Mouse (Mus musculus): ENCODE data around the gene Tec. TPM values are rescaled to one million over a fixed set of nuclear protein-coding genes. Genes with fewer than 3 reads are reported as not detected.

Tec gene
- polyA plus RNA-seq, 1 experiment: not detected

DNA sequence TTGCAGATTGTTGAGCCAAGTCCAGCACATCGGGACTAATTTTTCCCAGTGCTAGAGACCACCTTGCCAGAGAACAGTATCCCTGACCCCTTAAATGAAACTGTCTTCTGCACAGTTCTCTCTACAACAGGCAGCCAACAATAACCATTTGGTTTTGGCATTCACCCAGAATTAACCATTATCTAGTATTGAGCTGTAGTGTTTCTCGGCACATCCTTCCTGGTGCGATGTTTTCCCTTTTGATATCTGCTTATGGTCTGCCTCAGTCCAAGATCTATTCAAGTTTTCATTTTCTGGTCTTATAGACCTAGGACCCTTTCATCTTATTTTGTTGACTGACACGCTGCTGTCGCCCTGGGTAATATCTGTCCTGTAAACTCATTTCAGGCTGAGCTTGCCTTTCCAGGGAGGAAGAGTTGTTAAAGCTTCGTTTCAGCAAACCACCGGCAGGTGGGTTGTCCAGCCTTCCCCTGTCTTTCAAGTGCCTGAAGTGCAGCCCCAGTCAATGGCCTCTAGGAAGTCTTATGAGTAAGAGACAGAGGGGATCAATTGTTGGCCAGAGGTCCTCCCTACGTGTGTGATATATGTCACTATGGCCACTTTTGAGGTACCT, 40.1 kb upstream of the Tec start:
- no peaks in the 10 kb centered on the region for H3K9me3 ChIP-seq (ENCODE audit: control insufficient read depth, low read length)
- TF ChIP-seq GATA1 (IDR thresholded peaks at IDR 0.05; ENCODE audit: low read length): no peak
- no peak for TF ChIP-seq TAL1 (IDR thresholded peaks at IDR 0.05; ENCODE audit: low read length)
- H3K36me3 ChIP-seq (ENCODE audit: control insufficient read depth): no peaks in the 10 kb centered on the region
- no peaks in the 10 kb centered on the region; the same call in 1 of the 2 replicates for H3K27me3 ChIP-seq (ENCODE audit: control insufficient read depth)
- no peak overlapping the region for H3K4me3 ChIP-seq (replicated peaks)
- H3K4me1 ChIP-seq (ENCODE audit: control insufficient read depth): peaks cover 18% of the 10 kb centered on the region

DNA sequence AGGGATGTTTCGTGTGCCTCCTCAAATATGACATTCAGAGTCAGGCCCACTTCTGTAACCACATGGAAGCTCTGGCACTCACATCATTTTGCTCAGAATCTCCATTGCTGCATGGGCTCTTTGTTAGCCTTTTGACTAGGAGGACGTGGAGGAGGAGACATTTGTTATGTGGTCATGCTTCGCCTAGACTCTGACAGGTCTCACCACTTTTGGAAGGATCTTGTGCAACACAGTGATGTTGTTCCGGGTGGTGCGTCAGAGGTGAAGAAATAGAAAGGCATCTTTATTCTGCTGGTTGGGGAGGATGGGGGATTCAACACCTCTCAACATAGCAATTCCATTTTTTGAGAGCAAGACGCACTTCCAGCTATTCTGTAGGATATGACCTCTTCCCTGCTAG, 39.1 kb upstream of the Tec start:
- no peaks in the 10 kb centered on the region for H3K36me3 ChIP-seq (ENCODE audit: control insufficient read depth)

DNA sequence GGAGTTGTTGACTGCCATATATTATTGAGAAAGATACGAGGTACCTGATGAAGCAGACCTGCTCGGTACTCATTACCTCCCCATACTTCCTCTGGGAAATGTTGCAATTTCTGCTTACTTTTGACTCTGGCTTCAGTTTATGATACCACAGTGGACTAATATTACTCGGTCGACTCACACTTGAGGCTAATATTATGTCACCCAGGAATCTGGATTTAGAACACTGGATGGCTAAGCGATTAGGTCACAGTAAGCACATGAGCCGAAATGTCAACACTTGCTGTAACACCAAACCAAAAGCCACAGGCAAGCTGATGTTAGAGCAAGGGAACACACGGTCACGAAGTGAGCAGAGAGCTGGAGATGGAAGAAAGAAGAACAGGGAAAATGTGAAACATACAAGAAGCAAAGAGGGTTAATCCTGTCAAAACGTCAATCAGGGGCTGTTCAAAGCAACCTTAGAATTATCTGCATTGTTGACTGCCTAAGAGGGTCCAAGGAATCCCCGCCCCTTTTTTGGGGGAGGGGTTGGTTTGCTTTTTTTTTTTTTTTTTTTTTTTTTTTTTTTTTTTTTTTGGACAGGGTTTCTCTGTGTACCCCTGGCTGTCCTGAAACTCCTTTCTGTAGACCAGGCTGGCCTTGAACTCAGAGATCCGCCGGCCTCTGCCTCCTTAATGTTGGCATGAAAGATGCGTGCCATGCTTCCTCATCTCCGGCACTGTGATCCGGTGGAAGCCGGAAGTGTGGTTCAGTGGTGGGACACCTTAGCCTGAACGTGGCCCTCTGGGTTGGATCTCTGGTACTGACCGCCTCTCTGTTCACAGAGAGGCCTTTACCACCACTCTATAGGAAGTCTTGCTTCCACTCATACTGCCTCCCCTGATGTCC, 36.9 kb upstream of the Tec start:
- Histone ChIP-seq H3K27me3 (ENCODE audit: control insufficient read depth) (no peaks in the 10 kb centered on the region), H3K4me1 (ENCODE audit: control insufficient read depth) (no peaks in the 10 kb centered on the region), H3K4me3 (replicated peaks) (no peak overlapping the region), H3K9me3 (ENCODE audit: control insufficient read depth, low read length) (no peaks in the 10 kb centered on the region), H3K36me3 (ENCODE audit: control insufficient read depth) (no peaks in the 10 kb centered on the region)
- TF ChIP-seq GATA1 (IDR thresholded peaks at IDR 0.05; ENCODE audit: low read length): no peak
- TF ChIP-seq TAL1 (IDR thresholded peaks at IDR 0.05; ENCODE audit: low read length): no peak

More for the DNA sequence above, 39.1 kb upstream of the Tec start:
- TF ChIP-seq TAL1 (IDR thresholded peaks at IDR 0.05; ENCODE audit: low read length) (no peak), GATA1 (IDR thresholded peaks at IDR 0.05; ENCODE audit: low read length) (no peak)
- Histone ChIP-seq H3K4me3 (replicated peaks) (no peak overlapping the region), H3K27me3 (ENCODE audit: control insufficient read depth) (no peaks in the 10 kb centered on the region; the same call in 1 of the 2 replicates), H3K9me3 (ENCODE audit: control insufficient read depth, low read length) (no peaks in the 10 kb centered on the region), H3K4me1 (ENCODE audit: control insufficient read depth) (peaks cover 8% of the 10 kb centered on the region)

DNA sequence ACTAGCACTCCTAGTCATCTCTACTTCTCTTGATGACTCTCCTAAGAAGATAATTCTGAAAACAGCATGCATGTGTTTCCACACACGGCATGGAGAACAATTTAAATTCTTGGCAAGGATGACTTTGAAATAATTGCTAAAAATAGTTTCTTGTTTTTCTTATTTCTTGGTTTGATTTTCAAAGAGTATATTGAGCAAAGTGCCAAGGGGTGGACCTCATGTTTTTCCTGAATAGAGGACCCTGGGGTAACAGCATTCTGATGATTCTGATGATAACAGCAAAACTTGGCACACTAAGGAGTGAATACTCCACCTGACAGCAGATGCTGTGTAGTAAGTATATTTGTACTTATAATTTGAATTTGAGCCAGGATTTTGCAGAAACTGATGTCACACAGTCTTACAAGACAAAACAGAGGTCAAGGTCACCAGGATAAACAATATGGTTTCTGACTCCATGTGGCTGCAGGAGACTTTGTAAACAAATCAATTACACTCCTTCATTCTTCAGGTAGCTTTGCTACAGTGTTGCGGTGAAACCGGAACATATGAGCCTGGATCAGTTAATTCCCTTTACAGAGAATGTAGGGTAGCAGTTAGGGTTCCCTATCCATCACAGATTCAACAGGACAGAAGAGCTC, 34.7 kb upstream of the Tec start:
- no peaks in the 10 kb centered on the region for H3K9me3 ChIP-seq (ENCODE audit: control insufficient read depth, low read length)
- H3K4me3 ChIP-seq (replicated peaks): no peak overlapping the region
- TF ChIP-seq TAL1 (IDR thresholded peaks at IDR 0.05; ENCODE audit: low read length): no peak
- no peak for TF ChIP-seq GATA1 (IDR thresholded peaks at IDR 0.05; ENCODE audit: low read length)

DNA sequence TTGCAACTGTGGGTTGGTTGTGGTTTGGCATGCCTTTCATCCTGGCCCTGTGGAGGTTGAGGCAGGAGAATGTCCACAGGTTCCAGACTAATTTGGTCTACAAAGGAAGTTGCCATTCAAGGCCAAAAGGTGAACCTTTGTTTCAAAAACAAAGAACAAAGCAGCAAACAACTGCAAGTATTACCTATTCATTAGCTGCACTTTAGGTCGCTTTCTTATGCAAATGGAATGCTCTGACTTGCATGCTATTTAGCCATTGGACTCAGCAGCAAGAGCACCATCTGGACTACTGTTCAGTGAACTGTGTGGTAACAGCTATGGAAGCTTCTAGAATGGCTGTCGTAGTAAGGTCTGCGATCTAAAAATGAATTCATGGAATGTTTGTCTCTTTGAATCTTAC, 34.0 kb upstream of the Tec start:
- H3K4me1 ChIP-seq (ENCODE audit: control insufficient read depth): peaks cover 3% of the 10 kb centered on the region
- no peak overlapping the region for H3K4me3 ChIP-seq (replicated peaks)
- no peaks in the 10 kb centered on the region for H3K9me3 ChIP-seq (ENCODE audit: control insufficient read depth, low read length)
- H3K27me3 ChIP-seq (ENCODE audit: control insufficient read depth): no peaks in the 10 kb centered on the region
- no peak for TF ChIP-seq GATA1 (IDR thresholded peaks at IDR 0.05; ENCODE audit: low read length)
- no peak for TF ChIP-seq TAL1 (IDR thresholded peaks at IDR 0.05; ENCODE audit: low read length)
- H3K36me3 ChIP-seq (ENCODE audit: control insufficient read depth): no peaks in the 10 kb centered on the region

More for the DNA sequence above, 34.7 kb upstream of the Tec start:
- Histone ChIP-seq H3K36me3 (ENCODE audit: control insufficient read depth) (no peaks in the 10 kb centered on the region), H3K4me1 (ENCODE audit: control insufficient read depth) (peaks cover 3% of the 10 kb centered on the region), H3K27me3 (ENCODE audit: control insufficient read depth) (no peaks in the 10 kb centered on the region)

DNA sequence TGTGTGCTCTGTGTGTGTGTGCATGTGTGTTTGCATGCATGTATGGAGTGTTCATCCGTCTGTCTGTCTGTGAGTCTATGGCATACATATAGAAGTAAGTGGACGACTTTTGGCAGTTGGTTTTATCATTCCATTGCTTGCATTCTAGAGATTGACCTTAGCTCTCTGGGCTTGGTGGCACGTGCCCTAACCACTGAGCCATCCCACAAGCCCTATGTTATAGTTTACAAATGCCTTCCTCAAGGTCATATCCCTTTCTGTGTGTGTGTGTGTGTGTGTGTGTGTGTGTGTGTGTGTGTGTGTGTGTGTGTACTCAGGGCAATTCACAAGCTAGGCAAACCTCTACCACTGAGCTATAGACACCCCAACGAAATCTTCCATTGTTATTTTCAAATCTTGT, 33.6 kb upstream of the Tec start:
- Histone ChIP-seq H3K9me3 (ENCODE audit: control insufficient read depth, low read length) (no peaks in the 10 kb centered on the region), H3K36me3 (ENCODE audit: control insufficient read depth) (no peaks in the 10 kb centered on the region), H3K4me1 (ENCODE audit: control insufficient read depth) (peaks cover 5% of the 10 kb centered on the region), H3K27me3 (ENCODE audit: control insufficient read depth) (no peaks in the 10 kb centered on the region), H3K4me3 (replicated peaks) (no peak overlapping the region)
- TF ChIP-seq GATA1 (IDR thresholded peaks at IDR 0.05; ENCODE audit: low read length) (no peak), TAL1 (IDR thresholded peaks at IDR 0.05; ENCODE audit: low read length) (no peak)

DNA sequence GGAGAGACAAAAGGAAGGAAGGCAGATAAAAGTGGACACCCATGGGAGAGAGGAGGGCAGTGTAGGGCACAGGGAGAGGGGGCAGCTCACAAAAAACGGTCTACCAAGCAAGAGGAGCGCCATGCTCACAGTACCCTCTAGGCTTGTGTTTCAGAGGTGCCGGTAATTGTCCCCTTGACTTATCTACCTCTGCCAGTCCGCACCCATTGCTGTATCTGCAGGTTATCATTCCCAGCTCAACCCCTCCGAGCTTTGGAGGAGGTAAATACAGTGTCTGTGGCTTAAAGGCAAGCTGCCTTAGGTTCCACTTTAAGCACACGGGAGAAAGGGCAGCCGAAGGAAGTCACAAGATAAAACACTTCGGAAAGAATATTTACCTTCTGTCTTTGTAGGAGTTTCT, 31.0 kb upstream of the Tec start:
- no peaks in the 10 kb centered on the region for H3K9me3 ChIP-seq (ENCODE audit: control insufficient read depth, low read length)
- no peaks in the 10 kb centered on the region for H3K36me3 ChIP-seq (ENCODE audit: control insufficient read depth)
- peaks cover 5% of the 10 kb centered on the region for H3K4me1 ChIP-seq (ENCODE audit: control insufficient read depth)
- no peaks in the 10 kb centered on the region for H3K27me3 ChIP-seq (ENCODE audit: control insufficient read depth)
- no peak for TF ChIP-seq GATA1 (IDR thresholded peaks at IDR 0.05; ENCODE audit: low read length)
- no peak for TF ChIP-seq TAL1 (IDR thresholded peaks at IDR 0.05; ENCODE audit: low read length)
- no peak overlapping the region for H3K4me3 ChIP-seq (replicated peaks)

DNA sequence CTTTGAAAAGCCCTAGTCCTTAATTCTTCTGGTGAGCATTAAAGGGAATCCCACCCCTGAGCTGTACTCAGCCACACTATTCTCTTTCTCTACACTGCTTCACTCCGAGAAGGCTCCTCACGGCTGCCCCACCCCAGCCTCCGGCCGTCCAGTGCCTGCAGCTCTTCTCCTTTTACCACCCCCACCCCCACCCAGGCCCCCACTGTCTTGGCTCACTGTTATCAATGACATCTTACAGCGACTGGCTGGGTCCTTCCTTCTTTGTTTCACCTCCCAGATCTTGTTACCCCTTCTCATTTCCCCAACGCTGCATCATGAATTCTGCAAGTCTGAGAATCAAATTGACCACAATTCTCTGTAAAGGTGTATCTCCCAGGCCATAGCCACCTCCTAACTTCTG, 29.7 kb upstream of the Tec start:
- Histone ChIP-seq H3K4me1 (ENCODE audit: control insufficient read depth) (peaks cover 5% of the 10 kb centered on the region), H3K9me3 (ENCODE audit: control insufficient read depth, low read length) (no peaks in the 10 kb centered on the region), H3K36me3 (ENCODE audit: control insufficient read depth) (no peaks in the 10 kb centered on the region), H3K27me3 (ENCODE audit: control insufficient read depth) (no peaks in the 10 kb centered on the region), H3K4me3 (replicated peaks) (no peak overlapping the region)
- TF ChIP-seq GATA1 (IDR thresholded peaks at IDR 0.05; ENCODE audit: low read length) (no peak), TAL1 (IDR thresholded peaks at IDR 0.05; ENCODE audit: low read length) (no peak)

Data from erythroblast, embryonic 14.5 days (primary cell).